18 mouse cellular contexts compared by ENCODE assay signal in the genomic region with DNA sequence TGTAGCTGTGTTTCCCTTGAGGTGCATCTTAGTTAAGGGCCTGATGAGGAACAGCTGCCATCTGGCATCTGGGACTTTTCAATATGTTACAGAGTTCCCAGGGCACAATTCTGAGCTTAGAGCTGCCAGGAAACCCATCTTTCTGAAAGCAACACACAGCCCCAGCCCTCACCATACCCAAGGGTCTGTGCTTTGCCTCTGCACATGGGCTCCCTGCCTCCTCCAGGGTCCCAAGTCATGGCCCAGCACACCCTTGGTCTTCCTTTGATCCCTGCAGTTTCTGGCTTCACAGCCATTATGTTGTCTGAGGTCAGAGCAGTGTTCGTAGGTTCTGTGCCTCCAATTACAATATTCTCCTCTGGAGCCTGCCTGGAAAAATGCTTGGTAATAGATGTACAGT. TPM values are rescaled to one million over a fixed set of nuclear protein-coding genes. Genes with fewer than 3 reads are reported as not detected.
"Had no signal": no experiment of that assay in that cellular context is flagged by ENCODE, and none has a peak within 500 bp of the region (broad histone marks: within the 10 kb centered on the region; RNA-seq: fewer than 3 reads in every experiment).

No protein-coding gene starts in this region.

- H3K27ac ChIP-seq: neural tube, embryonic 13.5 days; neural tube, embryonic 15.5 days; stomach, embryonic 15.5 days; stomach, postnatal 0 days had no signal

- H3K4me2 ChIP-seq: neural tube, embryonic 13.5 days; neural tube, embryonic 15.5 days; stomach, embryonic 15.5 days had no signal

- H3K4me3 ChIP-seq: neural tube, embryonic 13.5 days; neural tube, embryonic 15.5 days; stomach, embryonic 15.5 days had no signal

- DNase-seq: retina, postnatal 1 day; right cerebral cortex, adult 18-20 months; right cerebral cortex, postnatal 14 days; right cerebral cortex, postnatal 25 days; right cerebral cortex, postnatal 4 days; spleen, adult 18-20 months; thymus, adult 18-20 months; thymus, adult 2 months; thymus, postnatal 14 days; thymus, postnatal 25 days; thymus, postnatal 36 days; thymus, postnatal 4 days had no signal

- H3K9ac ChIP-seq: neural tube, embryonic 13.5 days; neural tube, embryonic 15.5 days; stomach, embryonic 15.5 days had no signal

- H3K36me3 ChIP-seq: neural tube, embryonic 13.5 days; neural tube, embryonic 15.5 days; stomach, embryonic 15.5 days had no signal

- H3K4me1 ChIP-seq: neural tube, embryonic 13.5 days; neural tube, embryonic 15.5 days; stomach, embryonic 15.5 days had no signal

- H3K27me3 ChIP-seq: neural tube, embryonic 13.5 days; neural tube, embryonic 15.5 days; stomach, embryonic 15.5 days had no signal

- H3K9me3 ChIP-seq: neural tube, embryonic 13.5 days; neural tube, embryonic 15.5 days; stomach, embryonic 15.5 days had no signal

RNA-seq across cellular contexts. Expression of a gene that starts 12.7 kb away (rescaled TPM):
- polyA plus RNA-seq: neural tube, embryonic 13.5 days; neural tube, embryonic 14.5 days; neural tube, embryonic 15.5 days; spleen, adult 2 months had no signal
